Mouse (Mus musculus) bone marrow macrophage, adult 2 months (primary cell): ENCODE measurements around the gene Zic1. TPM values are rescaled to one million over a fixed set of nuclear protein-coding genes. Genes with fewer than 3 reads are reported as not detected.

Experiments used
- H3K27ac ChIP-seq: 2 replicates; pipeline ENCODE4 v1.5.1; 2012; ENCODE audit warnings: low read depth, low read length; ENCODE audit not compliant: insufficient read depth
- H3K4me1 ChIP-seq: 2 replicates; pipeline ENCODE4 v1.6.1; 2012; ENCODE audit warnings: low read length; ENCODE audit not compliant: control insufficient read depth, insufficient read depth
- H3K4me3 ChIP-seq: 2 replicates; pipeline ENCODE4 v1.5.1; 2012; ENCODE audit warnings: mild to moderate bottlenecking, low read length, moderate library complexity; ENCODE audit not compliant: insufficient read depth
- CTCF ChIP-seq: IDR thresholded peaks from 2 replicates; pipeline ENCODE4 v1.5.1; 2012; ENCODE audit warnings: low read depth, mild to moderate bottlenecking, low read length, moderate library complexity
- POLR2A ChIP-seq: IDR thresholded peaks from 2 replicates; pipeline ENCODE4 v1.6.1; 2012; ENCODE audit warnings: mild to moderate bottlenecking, low read depth, low read length, borderline replicate concordance
- polyA plus RNA-seq: library from polyadenylated mRNA; stranded (reverse); fragments of >200 nt; gene quantifications from 2 replicates; pipeline ENCODE4 v1.2.4, GENCODE M21; 2012; ENCODE audit not compliant: missing spikeins, insufficient read depth, insufficient read length

Zic1 gene
- polyA plus RNA-seq, 1 experiment, result not detected

GRCm38 (mm10) chr9:91395066-91395772 lies 29.6 kb upstream of the Zic1 start:
- Histone ChIP-seq H3K4me3 (no peak overlapping the region), H3K4me1 (no peaks in the 10 kb centered on the region), H3K27ac (no peak overlapping the region)
- TF ChIP-seq POLR2A (no peak), CTCF (no peak)

- TF ChIP-seq POLR2A, result no peak
- no peak for TF ChIP-seq CTCF
- no peaks in the 10 kb centered on the region for H3K4me1 ChIP-seq
- H3K4me3 ChIP-seq, result no peak overlapping the region
- H3K27ac ChIP-seq, result no peak overlapping the region
Observed at GRCm38 (mm10) chr9:91394211-91394646, 28.6 kb upstream of the Zic1 start.

GRCm38 (mm10) chr9:91393376-91394068 lies 27.9 kb upstream of the Zic1 start:
- Histone ChIP-seq H3K27ac (no peak overlapping the region), H3K4me1 (no peaks in the 10 kb centered on the region), H3K4me3 (no peak overlapping the region)
- TF ChIP-seq CTCF (no peak), POLR2A (no peak)

GRCm38 (mm10) chr9:91388173-91388572 lies 22.6 kb upstream of the Zic1 start:
- Histone ChIP-seq H3K27ac (no peak overlapping the region), H3K4me3 (no peak overlapping the region), H3K4me1 (no peaks in the 10 kb centered on the region)
- no peak for TF ChIP-seq CTCF
- no peak for TF ChIP-seq POLR2A

DNA sequence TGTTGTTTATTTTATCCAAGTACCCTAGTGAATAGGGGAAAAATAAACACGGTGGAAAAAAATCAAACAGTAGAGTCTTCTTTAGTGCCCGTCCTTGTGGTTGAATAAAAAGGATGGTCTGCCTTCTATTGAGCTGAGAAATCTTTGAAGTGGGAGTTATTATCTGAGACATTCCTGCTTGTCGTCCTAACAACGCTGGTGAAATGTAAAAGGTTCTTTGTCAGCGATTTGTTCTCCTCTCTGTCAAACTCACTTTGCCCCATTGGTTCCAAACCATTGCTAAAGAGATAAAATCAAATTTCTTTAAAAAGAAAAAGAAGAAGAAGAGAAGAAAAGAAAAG lies 22.1 kb upstream of the Zic1 start:
- no peak overlapping the region for H3K27ac ChIP-seq
- no peaks in the 10 kb centered on the region for H3K4me1 ChIP-seq
- TF ChIP-seq POLR2A (no peak), CTCF (no peak)
- no peak overlapping the region for H3K4me3 ChIP-seq

- H3K27ac ChIP-seq, result no peak overlapping the region
- no peak overlapping the region for H3K4me3 ChIP-seq
- no peaks in the 10 kb centered on the region for H3K4me1 ChIP-seq
- TF ChIP-seq POLR2A (no peak), CTCF (no peak)
Observed at GRCm38 (mm10) chr9:91386891-91387739, 21.5 kb upstream of the Zic1 start.

DNA sequence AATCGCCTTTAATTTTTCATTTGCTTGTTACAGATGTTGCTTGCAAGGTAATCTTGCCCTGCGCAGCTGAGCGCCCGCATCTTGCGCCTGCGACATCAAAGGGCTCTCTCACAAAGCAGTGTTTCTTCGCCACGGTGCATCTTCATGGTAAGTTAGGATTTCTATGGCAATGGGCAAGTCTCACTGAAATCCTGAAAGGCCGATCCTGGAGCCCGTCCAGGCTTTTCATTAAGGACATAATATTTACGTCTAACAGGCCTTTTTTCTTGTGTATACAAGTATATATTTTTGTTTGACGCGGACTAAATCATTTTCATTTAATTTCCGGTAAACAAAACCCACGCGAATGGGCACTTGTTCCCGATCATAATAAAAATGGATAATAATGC lies 20.9 kb upstream of the Zic1 start:
- Histone ChIP-seq H3K4me1 (no peaks in the 10 kb centered on the region), H3K4me3 (no peak overlapping the region), H3K27ac (no peak overlapping the region)
- no peak for TF ChIP-seq CTCF
- no peak for TF ChIP-seq POLR2A

- TF ChIP-seq POLR2A, result no peak
- TF ChIP-seq CTCF, result no peak
- Histone ChIP-seq H3K4me3 (no peak overlapping the region), H3K4me1 (no peaks in the 10 kb centered on the region), H3K27ac (no peak overlapping the region)
Observed at GRCm38 (mm10) chr9:91385561-91386430, 20.2 kb upstream of the Zic1 start.

DNA sequence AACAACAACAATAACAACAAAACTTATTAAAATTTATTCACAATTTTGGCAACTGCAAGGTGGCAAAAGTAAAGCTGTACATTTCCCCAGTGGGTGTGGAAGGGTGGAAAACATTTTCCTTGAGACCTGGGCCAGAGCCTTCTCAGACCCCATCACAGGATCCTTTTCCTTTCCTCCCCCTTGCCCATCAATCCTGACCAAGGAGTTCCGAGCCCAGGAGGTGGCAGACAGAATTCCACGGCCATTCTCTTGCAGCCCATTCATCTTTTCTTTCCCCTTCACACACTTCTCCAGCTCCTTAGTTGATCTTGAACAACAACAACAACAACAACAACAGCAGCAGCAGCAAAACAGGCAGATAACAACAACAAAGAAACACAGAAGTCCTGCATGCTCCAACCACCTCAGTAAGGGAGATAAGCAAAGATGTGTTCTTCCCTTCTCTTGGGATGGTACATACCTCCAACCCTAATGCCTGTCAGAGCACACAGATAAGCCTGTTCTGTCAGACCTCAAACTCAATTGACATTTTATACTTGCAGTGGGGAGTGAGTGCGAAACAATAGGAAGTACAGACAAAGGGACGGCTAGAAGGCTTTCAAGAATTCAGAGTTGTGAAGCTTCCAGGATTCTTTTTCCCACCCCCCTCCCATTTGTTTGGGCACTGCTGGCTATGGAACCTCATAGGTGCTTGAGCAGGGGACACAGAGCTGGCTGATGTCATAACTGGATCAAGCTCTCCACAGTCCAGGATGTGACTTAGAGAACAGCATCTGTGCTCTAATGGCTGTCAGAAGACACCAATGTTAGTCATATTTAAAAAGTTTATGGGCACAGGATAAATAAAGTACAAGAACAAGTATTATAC lies 19.3 kb upstream of the Zic1 start:
- TF ChIP-seq POLR2A, result no peak
- no peak for TF ChIP-seq CTCF
- H3K27ac ChIP-seq, result no peak overlapping the region
- no peaks in the 10 kb centered on the region for H3K4me1 ChIP-seq
- no peak overlapping the region for H3K4me3 ChIP-seq

GRCm38 (mm10) chr9:91384136-91384500 lies 18.5 kb upstream of the Zic1 start:
- no peak overlapping the region for H3K27ac ChIP-seq
- H3K4me3 ChIP-seq, result no peak overlapping the region
- no peaks in the 10 kb centered on the region for H3K4me1 ChIP-seq
- TF ChIP-seq POLR2A, result no peak
- no peak for TF ChIP-seq CTCF
